Mouse (Mus musculus) cerebellum, postnatal 4 days (tissue): Measurements from ENCODE around the gene Ano6.

Experiments
- DNase-seq, 2 experiments: peaks; one replicate each; pipeline ENCODE4 v3.0.0; 2022; ENCODE audit warnings: low spot score in 2 of 2, mixed read lengths in 1 of 2

Ano6 gene

DNA sequence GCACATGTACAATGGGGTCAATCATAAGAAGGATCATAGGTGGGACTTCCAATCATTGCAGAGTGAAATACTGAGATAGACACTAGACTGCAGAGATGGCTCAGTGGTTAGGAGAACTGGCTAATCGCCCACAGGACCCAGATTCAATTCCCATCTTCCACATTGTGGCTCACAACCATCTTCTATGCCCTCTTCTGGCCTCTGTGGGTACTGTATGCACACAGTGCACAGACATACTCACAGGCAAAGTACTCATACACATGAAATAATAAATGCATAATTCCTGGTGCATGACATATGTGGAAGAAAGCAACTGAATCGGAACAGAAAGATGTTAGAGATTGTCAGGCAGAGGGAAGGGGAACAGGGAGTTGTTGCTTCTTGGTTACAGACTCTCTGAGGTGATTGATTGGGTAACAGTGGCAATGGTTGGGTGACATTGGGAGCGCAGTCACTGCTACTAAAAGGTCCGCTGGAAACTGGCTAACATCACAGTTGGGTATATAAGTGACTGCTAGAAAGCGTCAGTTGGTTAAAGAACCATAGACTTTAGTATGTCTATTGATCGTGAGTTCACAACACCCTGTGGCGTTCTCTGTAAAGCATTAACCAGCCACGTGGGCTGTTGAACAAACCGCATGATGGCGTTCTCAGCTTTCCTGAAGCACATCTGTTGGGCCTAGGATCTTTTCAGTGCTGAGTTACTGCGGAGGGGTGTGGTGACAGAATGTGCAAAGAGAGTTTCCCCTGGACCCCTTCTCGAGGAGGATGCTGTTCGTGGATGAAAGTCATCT lies 64.6 kb downstream of the Ano6 start:
- no peak for DNase-seq

DNA sequence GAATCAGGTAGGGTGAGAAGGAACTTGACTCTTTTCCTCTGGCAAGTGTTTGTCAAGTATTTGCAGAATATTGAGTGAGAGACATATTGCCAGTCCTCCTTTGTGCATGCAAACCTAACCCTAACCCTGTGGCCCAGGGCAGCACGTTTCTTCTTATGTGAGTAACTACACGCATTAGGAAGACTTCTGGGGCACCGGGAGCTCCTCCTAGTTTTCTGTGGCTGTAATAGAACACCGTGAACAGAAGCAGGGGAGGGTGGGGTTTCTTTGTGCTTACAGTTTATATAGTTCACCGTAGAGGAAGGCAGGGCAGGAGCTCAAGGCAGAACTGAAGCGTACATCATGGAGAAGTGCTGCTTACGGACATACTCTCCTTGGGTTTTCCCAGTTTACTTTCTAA lies 65.3 kb downstream of the Ano6 start:
- DNase-seq, result no peak

DNA sequence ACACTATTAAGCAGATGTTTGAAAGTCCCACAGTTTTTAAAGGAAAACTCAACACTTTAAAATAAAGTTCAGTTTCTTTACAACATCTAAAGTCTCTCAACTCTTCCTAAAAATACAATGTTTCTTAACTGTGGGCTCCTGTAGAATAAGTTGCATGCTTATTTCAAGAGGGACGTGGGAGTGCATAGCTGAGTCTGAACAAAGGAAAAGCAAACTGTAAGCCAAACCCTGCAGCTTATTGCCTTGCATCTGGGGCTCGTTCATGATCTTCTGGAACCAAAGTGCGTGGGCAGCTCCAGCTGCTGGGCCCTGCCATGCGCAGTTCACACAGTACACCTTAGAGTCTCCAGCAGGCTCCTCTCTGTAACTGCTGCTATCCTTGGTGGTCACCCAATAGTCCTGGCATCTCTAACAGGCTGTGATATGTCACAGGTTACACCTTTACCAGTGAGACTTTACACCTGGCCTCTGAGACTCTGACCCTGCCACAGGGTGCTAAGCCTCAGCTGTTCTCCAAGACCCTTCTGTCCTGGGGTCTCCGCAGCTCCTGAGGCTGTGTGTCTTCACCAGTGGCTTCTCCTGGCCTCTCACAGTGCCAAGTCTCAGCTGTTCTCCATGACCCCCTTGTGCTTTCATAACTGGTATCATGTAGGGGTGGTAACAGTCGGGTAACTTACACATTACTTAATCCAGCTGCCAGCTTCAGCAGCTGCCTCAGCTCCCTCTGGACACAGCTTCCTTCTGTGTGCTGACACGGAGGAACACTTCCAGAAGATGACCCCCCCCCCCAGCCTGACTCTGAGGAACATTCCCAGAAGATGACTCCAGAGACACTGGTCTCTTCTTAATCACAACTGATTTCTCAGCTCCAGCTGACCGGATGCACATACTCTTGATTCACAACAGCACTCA lies 66.3 kb downstream of the Ano6 start:
- no peak for DNase-seq

DNA sequence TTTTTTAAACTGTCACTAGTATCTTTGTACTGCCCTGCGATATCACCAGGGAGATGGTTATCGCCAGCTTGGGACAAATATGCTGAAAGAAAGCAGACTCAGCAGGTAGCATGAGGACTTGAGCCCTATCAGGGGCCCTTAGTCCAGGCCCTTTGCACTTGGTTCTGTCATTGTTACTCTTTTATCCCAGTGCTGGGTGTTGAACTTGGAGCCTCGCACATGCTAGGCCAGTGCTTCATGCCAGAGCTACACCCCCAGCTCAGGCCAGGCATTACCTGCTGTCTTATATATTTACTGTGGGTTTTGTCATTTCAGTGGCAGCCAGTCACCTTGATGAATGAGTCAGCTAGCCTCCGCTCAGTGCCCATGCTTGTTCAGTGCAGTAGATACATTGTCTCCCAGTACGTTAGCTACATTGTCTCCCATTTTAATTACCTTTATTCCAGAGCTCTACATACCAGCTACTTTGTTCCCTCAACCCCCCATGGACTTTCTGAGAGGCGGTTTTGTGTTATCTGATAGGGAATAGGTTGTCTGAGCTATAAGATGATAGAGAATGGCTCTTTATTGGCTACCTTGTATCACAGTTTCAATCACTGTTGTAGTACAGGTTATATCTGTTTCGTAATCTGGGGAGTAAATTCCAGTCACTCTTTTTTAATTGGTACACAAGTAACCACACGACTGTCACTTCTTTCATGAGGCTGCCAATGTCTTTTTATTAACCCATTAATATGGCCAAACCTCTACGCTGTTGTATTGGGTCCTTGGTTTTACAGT lies 68.4 kb downstream of the Ano6 start:
- DNase-seq, result no peak

- no peak for DNase-seq
Measured at GRCm38 (mm10) chr15:95863865-95864660, 73.4 kb downstream of the Ano6 start.

GRCm38 (mm10) chr15:95865311-95866100 lies 74.9 kb downstream of the Ano6 start:
- DNase-seq, result no peak

DNA sequence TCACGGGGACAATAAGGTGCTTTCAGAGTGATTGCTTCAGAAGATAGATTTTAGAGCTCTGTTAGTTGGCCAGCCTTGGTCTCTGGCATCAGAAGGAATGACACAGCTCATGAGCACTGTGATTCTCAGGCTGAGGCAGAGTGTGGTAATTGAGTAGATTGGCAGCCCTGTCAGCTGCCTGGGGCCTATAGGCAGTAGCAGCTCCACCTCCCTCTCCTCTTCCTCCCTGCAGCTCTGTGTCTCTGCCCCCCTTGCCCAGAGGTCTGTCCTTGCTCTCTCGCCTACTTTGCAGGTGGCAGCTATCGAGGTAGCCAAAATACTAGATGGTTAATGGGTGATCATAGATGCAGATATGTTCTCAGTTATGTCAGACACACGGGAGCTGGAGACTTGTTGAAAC lies 77.5 kb downstream of the Ano6 start:
- no peak for DNase-seq

- DNase-seq, result no peak
Measured at GRCm38 (mm10) chr15:95869611-95870010, 79.0 kb downstream of the Ano6 start.

DNA sequence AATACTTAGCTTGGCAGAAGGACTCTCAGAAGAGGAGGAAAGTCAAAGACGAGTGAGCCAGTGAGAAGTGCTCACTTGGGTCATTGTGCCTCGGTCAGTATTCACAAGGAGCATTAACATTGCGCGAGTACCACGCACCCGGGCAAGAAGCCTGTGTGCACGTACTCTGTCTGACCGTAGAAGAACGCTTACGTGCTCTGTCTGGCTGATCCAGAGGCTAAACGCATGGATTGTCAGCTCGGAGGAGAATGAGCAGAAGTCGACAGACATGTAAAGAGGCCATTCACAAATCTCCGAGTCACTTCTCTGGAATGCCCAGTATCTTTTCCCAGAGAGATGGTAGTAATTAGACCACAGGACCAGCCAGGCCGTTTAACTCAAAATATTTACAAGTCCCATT lies 81.0 kb downstream of the Ano6 start:
- no peak for DNase-seq

- DNase-seq, result no peak
Measured at GRCm38 (mm10) chr15:95872447-95872846, 81.8 kb downstream of the Ano6 start.

GRCm38 (mm10) chr15:95873276-95873675 lies 82.6 kb downstream of the Ano6 start:
- DNase-seq, result no peak

- DNase-seq, result no peak
Measured at GRCm38 (mm10) chr15:95874216-95874615, 83.6 kb downstream of the Ano6 start.

DNA sequence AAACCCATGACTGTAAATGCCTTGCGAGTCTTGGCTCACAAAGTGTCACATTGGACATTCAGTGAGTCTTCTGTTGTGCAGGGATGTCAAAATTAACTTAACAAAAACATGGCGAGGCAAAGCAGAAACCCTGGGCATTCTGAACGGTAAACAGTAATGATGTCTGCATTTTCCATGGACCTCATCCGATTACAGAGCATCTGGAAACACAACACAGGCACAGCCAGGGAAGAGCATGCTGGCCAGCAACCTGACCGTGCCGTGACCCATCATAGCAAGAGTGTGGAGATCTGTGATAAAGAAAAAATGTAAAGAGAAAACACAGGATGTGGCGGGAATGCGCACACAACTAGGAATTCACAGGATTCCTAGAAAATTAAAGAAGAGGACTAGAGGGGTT lies 84.1 kb downstream of the Ano6 start:
- DNase-seq, result no peak

DNA sequence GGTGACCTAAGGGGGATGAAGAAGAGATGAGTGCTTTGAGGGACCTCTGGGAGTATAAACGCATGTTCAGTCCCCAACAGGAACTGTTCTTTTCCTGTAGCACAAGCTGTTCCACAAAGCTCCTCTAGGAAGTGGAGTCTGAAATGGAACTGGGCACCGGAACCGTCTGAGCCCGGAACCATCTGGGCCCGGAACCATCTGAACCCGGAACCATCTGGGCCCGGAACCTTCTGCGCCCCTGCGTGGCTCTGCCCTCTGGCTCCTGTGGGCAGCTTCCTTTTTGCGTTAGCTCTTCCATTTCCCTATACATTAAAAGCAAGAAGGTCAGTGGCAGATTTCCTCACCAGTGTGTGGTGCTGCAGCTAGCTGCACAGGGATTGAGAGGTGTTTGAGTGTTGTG lies 85.3 kb downstream of the Ano6 start:
- no peak for DNase-seq

GRCm38 (mm10) chr15:95880616-95881151 lies 90.0 kb downstream of the Ano6 start:
- no peak for DNase-seq

GRCm38 (mm10) chr15:95882436-95882835 lies 91.8 kb downstream of the Ano6 start:
- DNase-seq, result no peak

- no peak for DNase-seq
Measured at GRCm38 (mm10) chr15:95883559-95883958, 92.9 kb downstream of the Ano6 start.

- DNase-seq, result no peak
Measured at GRCm38 (mm10) chr15:95884658-95885620, 94.3 kb downstream of the Ano6 start.
